Mouse (Mus musculus): ENCODE results near the gene Pde4d.
A peak's percentile ranks its signal among the peaks of the same experiment; 100 is the strongest.

Gene Pde4d

GRCm38 (mm10) chr13:109678991-109679390 is 1229.2 kb downstream of the Pde4d start:
- DNase-seq, result no peak

GRCm38 (mm10) chr13:109680229-109680628 is 1230.5 kb downstream of the Pde4d start:
- DNase-seq, result no peak

- no peak for DNase-seq
These were observed 1232.0 kb downstream of the Pde4d start for GRCm38 (mm10) chr13:109681699-109682293.

- no peak for DNase-seq
These were observed 1233.3 kb downstream of the Pde4d start for GRCm38 (mm10) chr13:109683001-109683400.

GRCm38 (mm10) chr13:109684985-109685295 is 1235.2 kb downstream of the Pde4d start:
- no peak for DNase-seq

GRCm38 (mm10) chr13:109685296-109686115 is 1235.8 kb downstream of the Pde4d start:
- DNase-seq, result peak; percentile 42 to 50

GRCm38 (mm10) chr13:109686116-109686876 is 1236.5 kb downstream of the Pde4d start:
- DNase-seq, result no peak

- DNase-seq, result no peak
These were observed 1237.2 kb downstream of the Pde4d start for GRCm38 (mm10) chr13:109686906-109687305.

- no peak for DNase-seq
These were observed 1238.4 kb downstream of the Pde4d start for GRCm38 (mm10) chr13:109688195-109688594.

- DNase-seq, result no peak
These were observed 1239.4 kb downstream of the Pde4d start for GRCm38 (mm10) chr13:109689176-109689575.

- DNase-seq, result no peak
These were observed 1240.8 kb downstream of the Pde4d start for GRCm38 (mm10) chr13:109690558-109690957.

GRCm38 (mm10) chr13:109692851-109693250 is 1243.1 kb downstream of the Pde4d start:
- no peak for DNase-seq

- no peak for DNase-seq
These were observed 1244.0 kb downstream of the Pde4d start for GRCm38 (mm10) chr13:109693769-109694168.

- DNase-seq, result no peak
These were observed 1244.5 kb downstream of the Pde4d start for GRCm38 (mm10) chr13:109694293-109694692.

GRCm38 (mm10) chr13:109695098-109695497 is 1245.3 kb downstream of the Pde4d start:
- no peak for DNase-seq

GRCm38 (mm10) chr13:109706141-109706540 is 1256.4 kb downstream of the Pde4d start:
- DNase-seq, result no peak

- DNase-seq, result no peak
These were observed 1256.8 kb downstream of the Pde4d start for GRCm38 (mm10) chr13:109706579-109706978.

- DNase-seq, result no peak
These were observed 1257.4 kb downstream of the Pde4d start for GRCm38 (mm10) chr13:109707154-109707553.

GRCm38 (mm10) chr13:109708326-109708725 is 1258.6 kb downstream of the Pde4d start:
- no peak for DNase-seq

GRCm38 (mm10) chr13:109714581-109714980 is 1264.8 kb downstream of the Pde4d start:
- DNase-seq, result no peak

GRCm38 (mm10) chr13:109715321-109715720 is 1265.6 kb downstream of the Pde4d start:
- no peak for DNase-seq

- DNase-seq, result no peak
These were observed 1270.5 kb downstream of the Pde4d start for GRCm38 (mm10) chr13:109720127-109720713.

Data from lung, adult 18-20 months (tissue).